Mouse (Mus musculus) embryo, embryonic 10 days (tissue): ENCODE results near the gene Pemt.
A peak's percentile ranks its signal among the peaks of the same experiment; 100 is the strongest.

Source experiments
- DNase-seq: peaks from one replicate; pipeline ENCODE4 v3.0.0-alpha.2; 2015; ENCODE audit warnings: low spot score

Gene Pemt

DNA sequence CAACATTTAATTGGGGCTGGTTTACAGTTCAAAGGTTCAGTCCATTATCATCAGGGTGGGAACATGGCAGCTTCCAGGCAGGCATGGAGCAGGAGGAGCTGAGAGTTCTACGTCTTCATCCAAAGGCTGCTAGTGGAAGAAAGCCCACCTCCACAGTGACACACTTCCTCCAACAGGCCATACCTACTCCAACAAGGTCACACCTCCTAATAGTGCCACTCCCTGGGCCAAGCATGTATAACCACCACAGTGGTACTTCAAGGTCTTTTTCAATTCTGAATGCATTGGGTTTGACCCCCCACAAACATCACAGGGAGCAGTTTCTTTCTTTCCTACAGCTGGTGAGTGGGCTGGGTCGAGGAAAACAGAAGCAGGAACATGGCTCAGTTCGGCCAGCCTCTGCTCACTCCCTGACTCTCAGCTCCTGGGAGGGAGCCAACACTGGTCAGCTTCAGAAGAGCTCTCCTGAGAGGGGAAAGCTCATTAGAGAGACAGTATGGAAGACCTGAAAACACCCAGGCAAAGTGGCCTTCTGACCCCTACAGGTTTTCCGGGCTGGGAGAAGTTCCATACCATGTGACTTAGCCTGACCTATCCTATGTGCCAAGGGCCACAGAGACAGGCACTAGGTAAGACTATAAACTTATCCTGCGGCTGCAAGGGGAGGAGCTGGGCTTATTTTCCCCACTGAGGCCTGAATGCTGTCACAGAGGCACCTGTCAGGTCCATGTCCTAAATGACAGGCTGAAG lies 44.9 kb downstream of the Pemt start:
- no peak for DNase-seq

DNA sequence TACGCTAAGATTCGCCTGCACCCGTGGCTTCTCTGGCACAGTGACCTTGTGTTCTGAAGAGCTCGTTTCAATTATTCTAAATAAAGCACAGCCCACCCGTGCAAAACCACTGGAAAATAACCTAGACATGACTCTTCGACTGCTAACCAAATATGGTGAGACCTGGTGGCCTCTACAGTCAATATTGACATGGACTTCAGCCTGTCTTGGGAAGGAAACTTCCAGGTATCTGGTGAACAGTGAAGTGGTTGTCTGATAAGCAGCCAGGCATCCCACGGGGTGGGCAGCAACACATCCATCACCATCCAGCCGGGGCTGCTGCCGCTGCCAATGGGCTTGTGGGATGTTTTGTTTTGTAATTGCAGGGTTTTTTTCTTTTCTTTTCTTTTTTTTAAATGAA lies 52.0 kb downstream of the Pemt start:
- no peak for DNase-seq

DNA sequence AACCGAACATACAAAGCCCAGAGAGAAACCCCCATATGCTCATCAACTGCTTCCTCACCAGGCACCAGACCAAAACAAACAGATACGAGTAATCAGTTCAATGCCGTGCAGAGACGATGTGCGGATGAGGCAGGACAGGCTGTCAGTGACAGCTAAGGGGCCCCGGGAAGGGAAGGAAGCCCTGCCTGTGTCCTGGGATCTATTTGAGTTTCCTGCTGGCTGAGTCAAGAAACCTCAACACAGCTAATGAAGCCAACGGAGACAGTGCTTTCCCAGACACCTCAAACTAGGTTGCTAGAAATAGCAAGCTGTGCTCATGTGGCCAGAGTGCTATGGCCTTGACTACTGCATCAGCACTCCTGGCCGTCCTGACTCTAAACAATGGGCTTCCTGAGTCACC lies 54.9 kb downstream of the Pemt start:
- no peak for DNase-seq

DNA sequence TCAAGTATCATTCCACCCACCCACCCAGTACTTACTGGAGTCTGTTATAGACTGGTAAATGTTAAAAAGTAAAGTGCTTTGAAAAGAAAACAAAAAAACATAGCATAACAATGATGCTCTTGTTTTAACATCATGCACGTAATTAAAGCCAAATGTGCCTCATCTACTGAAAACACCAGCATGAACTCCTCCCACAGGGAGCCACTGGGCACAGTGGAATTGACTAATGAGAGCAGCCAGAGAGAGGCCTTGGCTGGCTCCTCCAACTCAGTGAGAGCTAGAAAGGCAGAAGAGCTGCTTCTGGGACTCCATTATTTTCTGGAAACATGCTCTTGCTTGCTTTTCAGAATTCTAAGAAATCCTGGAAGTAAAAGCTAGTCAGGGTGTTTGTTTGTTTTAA lies 56.9 kb downstream of the Pemt start:
- peak; percentile 27 for DNase-seq

DNA sequence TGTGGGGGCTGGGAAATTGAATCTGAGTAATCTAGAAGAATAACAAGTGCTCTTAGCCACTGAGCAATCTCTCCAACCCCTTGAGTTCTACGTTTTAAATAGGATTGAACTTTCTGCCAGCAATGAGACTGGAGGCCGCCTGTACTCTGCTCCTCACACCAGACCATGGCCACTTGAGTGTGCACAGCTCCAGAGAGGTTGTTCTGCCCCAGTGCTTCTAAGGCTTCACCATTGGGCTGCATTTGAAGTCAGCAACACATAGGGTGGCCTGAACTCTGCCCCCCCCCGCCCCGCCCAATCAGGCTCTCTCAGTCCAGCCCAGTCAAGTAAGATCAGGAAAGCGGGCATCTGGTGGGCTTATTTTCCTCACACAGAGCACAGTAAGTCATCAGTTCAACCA lies 68.5 kb downstream of the Pemt start:
- no peak for DNase-seq

DNA sequence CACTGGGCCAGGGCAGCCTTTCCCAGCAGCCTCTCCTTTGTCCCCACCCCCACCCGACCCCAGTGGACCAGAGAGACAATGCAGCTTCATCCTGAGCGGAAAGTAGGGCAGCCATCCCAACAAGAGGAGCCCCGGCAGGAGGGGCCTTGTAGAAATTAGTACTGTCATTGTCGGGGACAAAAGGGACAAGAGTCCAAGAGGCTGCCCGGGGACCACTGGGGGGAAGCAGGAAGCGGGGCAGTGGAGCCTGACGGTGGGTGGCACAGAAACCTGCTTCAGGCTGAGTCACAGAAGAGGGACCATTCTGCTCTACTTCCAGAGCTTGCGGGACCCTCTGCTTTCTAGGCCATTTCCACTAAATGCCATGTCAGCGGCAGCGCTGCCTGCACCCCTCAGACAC lies 71.0 kb downstream of the Pemt start:
- no peak for DNase-seq

DNA sequence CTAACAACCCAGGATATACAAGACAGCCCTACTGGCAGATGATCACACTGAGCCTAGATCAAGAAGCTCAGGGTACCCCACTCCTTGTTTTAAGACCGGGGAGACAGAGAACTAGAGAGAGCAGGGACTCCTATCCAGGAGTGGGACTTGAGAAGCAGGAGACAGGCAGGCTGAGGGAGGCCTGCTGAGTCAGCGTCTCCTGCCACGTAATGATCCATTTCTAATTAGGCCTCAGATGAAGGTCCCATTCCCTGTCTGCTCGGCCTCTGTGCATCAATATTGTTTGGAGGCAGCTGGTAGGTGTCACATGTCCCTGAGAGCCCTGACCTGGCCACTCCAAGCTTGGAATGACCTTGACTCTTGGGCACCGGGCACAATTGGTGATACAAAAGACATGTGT lies 72.9 kb downstream of the Pemt start:
- DNase-seq: no peak

DNA sequence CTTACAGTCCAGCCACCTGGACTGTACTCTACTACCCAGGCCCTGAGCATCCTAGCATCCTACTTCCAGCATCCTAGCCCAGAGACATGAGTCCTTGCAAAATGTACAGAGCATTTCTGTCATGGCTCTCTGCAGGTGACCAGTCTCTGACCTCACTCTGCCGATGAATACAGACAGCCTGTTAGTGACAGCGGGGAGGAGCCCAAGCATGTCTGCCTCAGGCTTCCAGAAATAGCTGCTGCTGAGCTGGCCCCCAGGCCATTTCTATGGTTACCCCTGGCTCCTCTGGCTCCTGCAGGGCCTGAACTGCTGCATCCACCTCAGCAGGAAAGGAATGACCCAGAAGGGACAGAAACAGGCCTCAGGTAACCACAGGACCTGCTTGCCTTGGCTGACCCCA lies 74.6 kb downstream of the Pemt start:
- DNase-seq: no peak

DNA sequence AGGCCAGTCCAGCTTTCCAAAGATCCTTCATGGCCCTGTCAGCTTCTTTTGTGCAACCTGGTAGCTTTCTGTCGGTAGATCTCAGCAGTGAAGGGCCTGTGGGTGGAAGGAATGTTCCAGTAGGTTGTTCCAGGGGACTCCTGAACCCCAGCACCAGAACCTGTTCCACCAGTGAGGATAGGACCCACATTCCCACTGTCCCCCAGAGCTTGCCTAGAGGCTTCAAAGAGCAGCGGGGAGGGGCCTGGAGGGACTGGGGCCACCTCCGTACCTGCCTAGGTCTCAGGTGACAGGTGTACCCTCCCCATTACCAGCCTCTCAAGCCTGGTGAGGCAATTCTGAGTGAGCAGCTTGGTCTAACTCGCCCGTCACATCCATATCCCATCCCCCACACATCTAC lies 75.5 kb downstream of the Pemt start:
- no peak for DNase-seq

DNA sequence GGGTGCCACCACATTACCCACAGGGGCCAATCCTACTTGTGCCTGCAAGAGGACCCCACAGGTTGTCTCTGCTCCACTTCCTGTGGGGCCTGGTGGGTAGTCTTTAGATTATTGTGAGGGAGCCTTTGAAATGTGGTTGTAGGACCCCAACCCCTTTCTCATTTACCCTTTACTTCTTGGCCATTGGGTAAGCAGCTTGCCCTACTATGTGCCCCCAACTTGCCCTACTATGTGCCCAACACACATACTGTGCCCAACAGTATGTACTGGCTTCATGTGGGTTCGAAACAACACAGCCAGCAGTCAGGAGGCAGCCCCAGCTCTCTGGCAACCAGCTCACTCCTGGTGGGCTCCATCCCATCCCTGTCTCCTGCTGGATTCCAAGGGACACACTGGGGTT lies 78.5 kb downstream of the Pemt start:
- DNase-seq: no peak

DNA sequence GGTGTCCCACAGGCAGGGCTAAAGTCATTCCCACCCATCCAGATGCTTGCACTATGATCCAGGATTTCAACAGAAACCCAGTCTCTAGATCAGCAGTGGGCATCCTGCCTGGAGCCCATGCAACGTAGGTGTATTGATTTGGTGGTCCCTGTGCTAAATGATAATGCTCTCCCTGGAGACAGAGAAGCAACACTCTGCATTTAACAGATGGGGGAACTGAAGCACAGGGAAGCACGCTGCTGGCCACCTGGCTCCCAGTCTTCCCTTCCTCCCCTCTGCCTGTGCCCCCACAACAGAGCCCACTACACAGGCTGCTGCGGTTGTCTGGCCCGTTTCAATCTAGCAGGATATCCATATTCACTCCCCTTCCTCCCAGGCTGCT lies 80.2 kb downstream of the Pemt start:
- DNase-seq: no peak

DNA sequence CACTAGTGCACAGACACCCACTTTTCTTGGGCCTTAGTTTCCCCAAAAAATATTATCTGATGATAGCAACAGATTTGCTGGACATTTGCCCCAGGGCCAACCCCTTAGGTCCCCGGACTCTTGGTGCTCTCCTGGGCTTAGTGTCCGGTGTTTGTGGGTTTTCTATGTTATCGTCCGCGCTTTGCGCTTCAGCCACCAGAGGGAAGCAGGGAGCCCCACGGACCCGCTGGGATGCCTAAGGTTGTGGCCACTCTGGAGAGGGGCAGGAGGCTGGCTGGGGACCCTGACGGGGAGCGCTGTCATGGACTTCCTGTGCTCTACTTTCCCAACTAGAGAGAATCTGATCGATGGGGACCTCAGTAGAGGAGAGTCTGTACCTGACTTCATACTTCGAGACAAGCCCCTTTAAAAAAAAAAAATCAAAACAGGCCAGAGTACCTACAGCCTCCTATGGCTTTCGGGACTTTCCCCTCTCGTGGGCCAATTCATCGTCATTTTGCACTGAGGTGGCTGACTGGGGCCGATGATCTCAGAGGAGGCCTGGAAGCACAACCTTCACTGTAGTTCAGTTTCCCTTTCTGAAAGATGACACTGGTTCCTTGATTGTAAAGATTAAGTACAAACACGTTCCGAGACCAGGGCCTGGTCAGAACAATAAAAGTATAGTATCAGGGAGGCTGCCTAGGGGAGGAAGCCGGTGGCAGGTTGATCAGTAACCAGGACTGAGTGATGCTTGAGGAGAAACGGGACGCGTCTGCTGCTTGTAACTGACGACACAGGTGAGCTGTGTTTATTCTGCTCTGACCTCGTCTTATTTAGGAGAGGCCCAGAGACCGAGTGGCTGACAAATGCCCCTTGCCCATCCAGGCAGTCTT lies 80.8 kb downstream of the Pemt start:
- DNase-seq: peak; percentile 88

DNA sequence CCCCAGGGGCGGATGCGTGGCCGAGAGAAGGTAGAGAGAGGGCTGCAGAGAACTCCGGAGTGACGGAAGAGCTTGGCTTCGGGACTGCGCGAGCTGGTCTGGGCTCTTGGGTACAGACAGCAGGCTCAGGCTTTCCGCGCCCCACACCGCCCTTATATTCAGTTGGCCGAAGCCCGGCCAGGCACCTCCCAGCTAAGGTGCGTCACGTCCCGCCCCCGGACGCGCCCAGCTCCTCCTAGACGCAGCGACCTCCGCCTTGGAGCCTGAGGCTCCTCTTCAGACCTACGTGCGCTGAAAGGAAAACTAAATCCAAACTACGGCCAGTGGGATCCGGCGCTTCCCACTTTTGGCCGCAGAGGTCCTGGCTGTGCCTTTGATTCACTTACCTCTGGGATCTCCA lies 81.5 kb downstream of the Pemt start, which contains the start of gene Rasd1:
Gene Rasd1, minus strand, starts transcription at position 127 of the 400 bp plus-strand sequence.
- peak; percentile 90 for DNase-seq

DNA sequence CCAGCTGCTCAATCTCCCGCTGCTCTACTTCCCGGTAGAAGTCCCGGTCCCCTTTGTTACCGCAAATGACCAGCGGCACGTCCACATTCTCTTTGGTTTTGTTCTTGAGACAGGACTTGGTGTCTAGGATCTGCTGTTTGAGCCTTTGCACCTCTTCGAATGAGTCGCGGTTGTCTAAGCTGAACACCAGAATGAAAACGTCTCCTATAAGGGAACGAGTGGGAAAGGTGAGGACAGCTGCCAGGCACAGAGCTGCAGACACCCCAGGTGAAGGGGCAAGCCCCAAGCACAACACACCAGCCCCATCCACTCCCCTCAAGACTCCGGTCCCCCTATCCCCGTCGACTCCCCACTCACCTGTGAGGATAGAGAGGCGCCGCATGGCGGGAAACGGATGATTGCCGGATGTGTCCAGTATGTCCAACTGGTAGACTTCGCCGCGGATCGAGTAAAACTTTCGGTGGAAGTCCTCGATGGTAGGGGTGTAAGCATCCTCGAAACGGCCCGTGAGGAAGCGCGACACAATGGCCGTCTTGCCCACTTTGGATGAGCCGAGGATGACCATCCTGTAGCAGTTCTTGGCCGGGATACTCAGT lies 82.0 kb downstream of the Pemt start:
- no peak for DNase-seq

DNA sequence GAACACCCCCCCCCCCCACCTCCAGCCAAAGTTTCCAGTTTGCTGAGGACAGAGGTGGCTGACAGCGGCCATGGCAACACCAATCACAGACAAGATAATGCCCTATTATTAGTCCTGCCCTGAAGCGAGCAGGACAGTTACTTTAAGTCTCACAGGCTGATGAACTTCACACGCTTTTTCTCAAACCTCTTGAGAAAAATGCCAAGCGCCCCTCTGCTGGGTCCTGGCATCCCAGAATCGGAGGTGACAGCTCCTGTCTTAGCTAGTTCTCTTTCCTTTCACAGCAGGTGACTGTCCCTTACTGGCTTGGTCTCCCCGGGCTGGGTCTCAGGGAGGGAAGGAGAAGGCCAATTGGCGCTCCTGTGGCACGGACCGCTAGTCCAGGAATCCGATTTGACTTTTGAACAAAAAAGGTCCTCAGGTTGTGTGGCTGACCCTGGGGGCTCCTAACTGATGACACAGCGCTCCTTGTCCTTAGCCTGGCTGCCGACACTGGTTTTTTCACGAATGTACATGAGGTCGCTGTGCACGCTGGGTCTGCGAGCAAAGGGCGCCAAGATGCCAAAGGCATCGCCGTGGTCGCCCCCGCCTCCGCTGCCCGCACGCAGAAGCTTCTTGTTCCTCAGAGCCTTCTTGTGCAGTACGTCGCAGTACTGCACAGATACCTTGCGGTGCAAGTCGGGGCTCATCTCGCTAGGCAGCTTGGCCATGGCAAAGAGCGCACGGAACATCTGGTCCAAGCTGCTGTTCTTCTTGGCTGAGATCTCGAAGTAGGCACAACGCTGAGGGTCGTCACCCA lies 82.7 kb downstream of the Pemt start:
- peak; percentile 43 for DNase-seq

DNA sequence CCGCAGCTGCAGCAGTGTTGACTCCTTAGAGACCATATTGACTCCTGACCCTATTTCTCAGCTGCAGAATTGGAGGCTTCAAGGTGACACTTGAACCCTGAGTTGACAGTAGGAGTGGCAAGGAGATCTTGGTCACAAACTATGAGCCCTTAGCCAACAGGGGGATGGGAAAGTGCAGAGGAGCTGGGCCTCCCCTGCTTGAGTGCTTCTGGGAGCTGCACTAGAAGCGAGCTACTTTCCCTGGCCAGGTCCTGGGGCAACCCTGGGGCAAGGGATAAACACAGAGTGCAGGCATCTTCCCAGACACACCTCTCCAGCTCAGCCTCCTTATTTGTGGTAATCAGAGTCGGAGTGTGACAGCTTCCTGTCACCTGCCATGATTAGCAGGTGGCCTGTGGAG lies 83.7 kb downstream of the Pemt start:
- DNase-seq: no peak

DNA sequence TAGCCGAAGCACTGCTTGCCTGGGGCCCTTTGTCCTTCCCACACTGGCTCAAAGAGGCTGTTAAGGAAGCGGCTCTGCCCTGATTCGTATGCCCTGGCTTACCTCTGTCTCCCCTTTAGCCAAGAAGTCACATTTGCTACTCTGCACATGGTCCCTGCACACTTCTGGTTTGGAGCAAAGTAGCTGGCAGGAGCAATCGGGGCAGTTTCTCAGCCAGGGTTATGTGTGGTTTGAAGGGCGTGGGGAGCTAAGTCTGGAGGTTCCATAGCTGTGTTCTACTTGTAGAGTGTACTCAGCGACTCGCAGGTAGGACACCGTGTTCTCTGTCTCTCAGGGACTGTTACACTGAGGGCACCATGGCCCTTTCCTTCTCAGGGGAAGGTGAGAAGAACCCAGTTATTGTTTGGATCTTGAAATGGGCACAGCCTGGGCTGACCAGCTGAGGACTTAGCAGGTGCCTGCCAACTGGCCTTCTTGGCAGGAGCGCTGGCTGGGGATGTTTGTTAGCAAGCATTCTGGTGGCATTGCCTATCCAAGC lies 84.9 kb downstream of the Pemt start:
- no peak for DNase-seq

DNA sequence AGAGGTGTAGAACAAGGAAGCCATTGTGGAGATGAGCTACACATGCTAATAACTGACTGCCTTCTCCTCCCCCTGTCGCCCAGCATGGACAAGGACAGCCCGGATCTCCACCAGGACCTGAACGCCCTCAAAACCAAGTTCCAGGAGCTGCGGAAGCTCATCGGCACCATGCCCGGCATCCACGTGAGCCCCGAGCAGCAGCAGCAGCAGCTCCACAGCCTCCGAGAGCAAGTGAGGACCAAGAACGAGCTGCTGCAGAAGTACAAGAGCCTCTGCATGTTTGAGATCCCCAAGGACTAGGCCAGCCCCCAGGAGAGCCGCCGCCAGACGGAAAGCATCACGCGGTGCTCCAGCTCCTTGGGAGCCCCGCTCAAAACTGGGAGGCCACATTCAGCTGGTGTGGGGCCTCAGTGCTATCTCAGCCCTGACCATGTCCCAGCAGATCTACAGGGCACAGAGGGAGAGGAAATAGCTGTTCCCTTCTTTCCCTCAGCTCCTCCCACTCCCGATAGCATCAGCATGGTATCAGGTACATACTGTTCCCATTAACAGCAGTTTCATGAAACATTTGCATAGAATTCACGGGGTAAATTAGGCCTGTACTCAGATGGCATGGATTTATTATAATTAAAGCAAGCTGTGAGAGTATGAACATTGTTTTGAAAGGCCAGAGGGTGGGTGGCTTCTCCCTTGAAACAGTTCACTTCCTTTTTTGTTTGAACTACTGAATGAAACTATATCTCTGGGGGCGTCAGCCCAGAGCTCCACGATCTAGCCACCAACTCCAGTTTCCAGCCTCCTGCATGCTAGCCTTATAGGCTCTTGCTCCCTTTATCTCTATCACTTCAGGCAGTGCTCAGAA lies 85.6 kb downstream of the Pemt start:
- DNase-seq: no peak

DNA sequence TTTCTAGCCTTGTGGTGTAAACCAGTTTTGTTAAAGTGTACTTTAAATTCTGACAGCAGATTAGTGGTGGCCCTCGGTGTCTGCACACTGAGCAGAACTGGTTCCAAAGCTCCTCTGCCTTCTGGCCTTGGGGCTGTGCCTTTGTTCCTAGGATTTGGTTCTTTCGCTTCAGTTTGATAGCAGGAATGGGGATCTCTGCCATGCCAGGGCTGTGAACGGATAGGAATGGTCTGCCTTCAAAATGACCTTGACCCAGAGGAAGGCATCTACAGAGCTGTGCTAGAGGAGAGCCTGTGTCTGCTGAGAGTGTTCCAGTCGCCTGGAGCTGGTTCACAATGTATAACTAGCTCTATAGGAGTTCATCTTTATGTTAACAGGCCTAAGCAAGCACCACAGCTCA lies 86.8 kb downstream of the Pemt start:
- no peak for DNase-seq

DNA sequence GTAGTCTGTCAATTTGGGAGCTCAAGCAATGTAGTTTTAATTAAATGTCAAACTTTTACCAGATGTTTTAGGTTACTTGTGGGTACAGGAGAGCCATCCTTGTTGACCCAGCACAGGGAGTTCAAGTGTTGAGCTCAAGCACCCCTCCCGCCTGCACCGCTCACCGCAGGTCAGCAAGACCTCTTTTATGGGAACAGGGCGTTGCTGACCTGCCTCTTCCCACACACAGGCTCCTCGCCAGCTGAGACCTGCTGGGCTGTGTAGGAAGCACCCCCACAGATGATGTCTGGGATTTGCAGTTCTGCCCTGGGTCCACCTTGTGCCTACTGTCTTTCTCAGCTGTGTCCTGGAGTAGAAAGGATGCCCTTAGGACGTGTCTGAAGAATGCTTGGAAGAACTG lies 89.5 kb downstream of the Pemt start:
- no peak for DNase-seq

DNA sequence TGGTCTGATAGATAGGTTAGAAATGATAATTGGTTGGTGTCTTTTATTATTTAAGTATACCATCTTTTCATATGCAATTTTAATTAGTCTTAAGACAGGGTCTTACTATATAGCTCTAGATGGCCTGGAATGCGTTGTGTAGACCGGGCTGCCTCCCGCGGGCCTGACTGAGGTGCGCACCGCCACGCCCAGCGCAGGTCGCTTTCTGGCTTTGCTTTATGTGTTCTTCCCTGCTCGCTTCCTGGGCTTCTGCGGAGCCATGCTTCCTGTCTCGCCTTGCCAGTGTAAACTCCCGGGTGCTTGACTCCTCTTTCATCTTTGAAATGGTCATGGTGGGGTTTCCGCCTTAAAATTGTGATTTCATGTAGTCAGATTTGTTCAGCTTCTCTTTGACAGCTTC lies 93.4 kb downstream of the Pemt start:
- no peak for DNase-seq
